Mouse (Mus musculus): Measurements from ENCODE around the gene Lonrf3.

Lonrf3 gene

GRCm38 (mm10) chrX:36328271-36329039, at the start of gene Lonrf3:
TSS of gene Lonrf3 (plus strand) at chrX:36328353.
- DNase-seq = peak; percentile 69 to 81

DNA sequence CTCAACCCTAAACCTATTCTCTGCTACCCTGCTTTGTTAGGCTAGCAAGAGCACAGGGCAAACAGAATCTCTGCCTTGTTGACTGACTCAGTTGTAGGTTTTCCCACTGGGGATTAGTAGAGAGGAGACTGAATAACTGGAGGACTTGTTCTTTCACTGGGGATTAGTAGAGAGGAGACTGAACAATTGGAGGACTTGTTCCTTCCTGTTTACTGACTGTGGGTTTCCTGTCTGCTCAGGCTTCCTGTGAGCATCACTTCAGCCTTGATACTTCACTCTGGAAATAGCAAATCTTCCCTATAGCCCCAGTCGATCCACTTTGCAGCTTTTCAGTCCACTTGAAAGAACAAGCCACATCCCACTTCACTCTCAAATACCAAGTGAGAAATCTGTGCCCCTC, 49.4 kb upstream of the Lonrf3 start:
- DNase-seq = no peak

DNA sequence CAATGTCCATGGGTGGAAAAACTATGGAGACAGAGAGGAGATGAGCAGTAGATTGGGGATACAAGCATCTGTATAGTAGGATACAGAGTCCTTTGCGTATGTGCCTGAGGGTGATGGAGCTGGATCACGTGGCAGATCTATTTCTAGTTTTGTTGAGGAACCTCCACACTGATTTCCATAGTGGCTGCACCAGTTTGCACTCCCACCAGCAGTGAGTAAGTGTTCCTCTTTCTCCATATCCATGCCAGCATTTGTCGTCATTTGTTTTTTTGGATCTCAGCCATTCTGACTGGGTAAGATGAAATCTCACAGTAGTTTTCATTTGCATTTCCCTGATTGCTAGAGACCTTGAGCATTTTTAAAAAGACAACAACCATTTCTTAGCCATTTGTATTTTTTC, 16.7 kb upstream of the Lonrf3 start:
- no peak for DNase-seq

- peak; percentile 51 to 69 for DNase-seq
Measured at GRCm38 (mm10) chrX:36327491-36328255, 480 bp upstream of the Lonrf3 start.

GRCm38 (mm10) chrX:36329040-36329649, 992 bp downstream of the Lonrf3 start:
- peak; percentile 32 to 49 for DNase-seq

GRCm38 (mm10) chrX:36329849-36330411, 1.8 kb downstream of the Lonrf3 start:
- peak; percentile 35 to 65 for DNase-seq

DNA sequence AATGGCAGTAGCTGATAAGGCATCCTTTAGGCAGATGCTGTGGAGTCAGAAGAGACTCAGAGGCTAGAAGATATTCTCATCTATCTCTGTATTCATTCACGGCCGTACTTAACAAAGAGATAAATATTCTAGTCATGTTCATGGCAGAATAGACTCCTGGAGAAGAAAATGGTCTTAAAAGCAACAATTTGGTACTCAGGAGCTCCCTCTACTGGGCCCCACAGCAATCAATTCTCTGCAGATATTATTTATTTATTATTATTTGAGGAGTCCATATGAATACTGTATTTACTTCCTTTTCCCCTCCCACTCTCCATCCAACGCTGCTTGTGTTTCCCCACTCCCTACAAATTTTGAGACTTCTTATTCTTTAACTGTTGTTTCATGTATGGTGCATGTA, 24.3 kb downstream of the Lonrf3 start:
- DNase-seq = peak; percentile 42 to 52

DNA sequence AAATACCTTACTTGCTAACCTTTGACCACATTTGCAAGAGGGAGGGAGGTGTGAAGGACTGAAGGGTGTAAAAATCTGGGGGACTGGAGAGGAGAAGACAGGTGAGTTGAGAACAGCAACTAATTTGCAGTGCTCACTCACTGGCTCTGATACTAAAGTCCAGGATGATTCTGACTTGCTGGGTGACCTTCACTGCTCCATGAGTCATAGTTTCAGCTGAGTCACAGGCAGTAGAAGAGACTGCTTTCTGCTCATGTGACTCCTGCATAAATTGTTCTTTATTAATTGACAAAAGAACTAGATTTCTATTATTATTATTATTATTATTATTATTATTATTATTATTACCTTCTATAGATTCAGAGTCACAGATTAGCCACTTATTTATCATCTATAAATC, 57.2 kb downstream of the Lonrf3 start:
- DNase-seq = no peak

- no peak for DNase-seq
Measured at GRCm38 (mm10) chrX:36389971-36390370, 61.8 kb downstream of the Lonrf3 start.

DNA sequence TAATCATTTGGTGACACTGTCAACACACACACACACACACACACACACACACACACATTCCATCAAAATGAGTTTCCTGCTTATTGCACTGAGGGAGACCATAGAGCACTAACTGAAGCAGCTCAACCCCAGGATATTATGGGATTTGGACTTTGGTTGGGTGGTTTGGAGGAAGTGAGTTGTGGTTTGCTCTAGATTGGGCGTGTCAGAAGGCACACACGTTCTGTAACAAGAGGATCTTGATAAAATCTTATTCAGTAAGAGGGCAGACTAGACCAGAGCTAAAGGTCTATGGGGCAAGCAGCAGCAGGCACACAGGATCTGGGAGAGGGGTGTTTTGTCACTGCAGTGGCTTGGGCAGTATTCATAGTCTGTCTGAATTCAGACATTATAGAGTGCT, 62.4 kb downstream of the Lonrf3 start:
- DNase-seq = no peak

GRCm38 (mm10) chrX:36392672-36393071, 64.5 kb downstream of the Lonrf3 start:
- no peak for DNase-seq

- DNase-seq = no peak
Measured at GRCm38 (mm10) chrX:36393279-36393678, 65.1 kb downstream of the Lonrf3 start.

DNA sequence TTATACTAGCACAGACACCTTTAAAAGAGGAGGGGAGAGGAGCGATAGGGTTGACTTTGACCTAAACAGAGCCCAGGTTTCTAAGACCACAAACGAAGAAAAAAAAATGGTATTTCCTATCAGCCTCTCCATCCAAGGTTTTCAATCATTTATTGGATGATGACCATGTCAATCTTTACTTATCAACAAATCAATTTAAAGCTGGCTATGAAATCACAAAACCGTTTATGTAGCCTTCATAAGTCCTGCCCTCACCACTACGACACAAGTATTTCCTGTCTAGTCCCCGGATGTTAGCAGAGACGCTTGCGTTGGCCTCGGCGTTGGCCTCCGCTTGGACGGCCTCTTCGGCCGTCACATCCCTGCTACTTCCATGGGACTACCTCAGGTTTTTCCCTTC, 72.8 kb downstream of the Lonrf3 start, which contains the start of gene Gm6268:
TSS of gene Gm6268 (plus strand) at position 301 of the 400 bp plus-strand sequence.
- DNase-seq = no peak

DNA sequence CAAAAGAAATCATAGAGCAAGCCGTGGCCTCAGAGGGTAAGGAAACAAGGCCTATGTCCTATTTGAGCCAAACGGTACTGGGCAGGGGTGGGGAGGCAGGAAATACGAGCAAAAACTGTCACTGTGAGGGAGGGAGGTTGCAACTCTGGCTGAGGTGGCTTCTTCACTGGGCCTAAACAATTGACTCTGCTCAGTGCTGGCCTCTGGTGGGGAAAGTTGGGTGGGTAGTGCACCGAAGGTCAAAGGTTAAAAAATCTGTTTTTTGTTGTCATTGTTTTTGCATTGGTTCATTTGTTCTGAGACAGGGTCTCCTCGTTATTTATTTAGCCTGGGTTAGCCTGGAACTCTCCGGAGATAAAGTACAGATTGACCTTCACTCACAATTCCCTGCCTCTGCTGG, 74.2 kb downstream of the Lonrf3 start:
- DNase-seq = peak; percentile 20
